Mouse (Mus musculus) neural tube, embryonic 11.5 days (tissue): ENCODE measurements around the gene Insl5. TPM values are rescaled to one million over a fixed set of nuclear protein-coding genes. Genes with fewer than 3 reads are reported as not detected.
A peak's percentile ranks its signal among the peaks of the same experiment; 100 is the strongest.

Experiments
- ATAC-seq: fragments of 200-750 bp; cut with Nextera tagmentation; 2 replicates; pipeline ENCODE4 v1.8.0; 2017; ENCODE audit warnings: moderate number of reproducible peaks, mild to moderate bottlenecking, moderate TSS enrichment, moderate library complexity; ENCODE audit not compliant: insufficient read depth, low FRiP score, low TSS enrichment
- DNase-seq: peaks from one replicate; pipeline ENCODE4 v3.0.0-alpha.2; 2015; ENCODE audit warnings: low spot score
- H3K27ac ChIP-seq: fragments of 300-500 bp; sonication (generic); 2 replicates; pipeline ENCODE4 v1.5.1; 2014; ENCODE audit warnings: low read depth, mild to moderate bottlenecking, low read length
- H3K27me3 ChIP-seq: fragments of 300-500 bp; sonication (generic); 2 replicates; pipeline ENCODE4 v1.6.1; 2014; ENCODE audit warnings: mild to moderate bottlenecking, low read length, mixed read lengths; ENCODE audit not compliant: control insufficient read depth, insufficient read depth
- H3K36me3 ChIP-seq: fragments of 300-500 bp; sonication (generic); 2 replicates; pipeline ENCODE4 v1.6.1; 2014; ENCODE audit warnings: mild to moderate bottlenecking, low read length, moderate library complexity, mixed read lengths; ENCODE audit not compliant: control insufficient read depth, insufficient read depth
- H3K4me1 ChIP-seq: fragments of 300-500 bp; sonication (generic); 2 replicates; pipeline ENCODE4 v1.6.1; 2014; ENCODE audit warnings: low read length, mixed read lengths; ENCODE audit not compliant: control insufficient read depth, insufficient read depth
- H3K4me2 ChIP-seq: fragments of 300-500 bp; sonication (generic); 2 replicates; pipeline ENCODE4 v1.6.1; 2014; ENCODE audit warnings: low read depth, mild to moderate bottlenecking, moderate library complexity
- H3K4me3 ChIP-seq: fragments of 300-500 bp; sonication (generic); 2 replicates; pipeline ENCODE4 v1.5.1; 2014; ENCODE audit warnings: low read depth, low read length
- H3K9ac ChIP-seq: fragments of 300-500 bp; sonication (generic); 2 replicates; pipeline ENCODE4 v1.6.1; 2014; ENCODE audit warnings: mild to moderate bottlenecking, low read length
- H3K9me3 ChIP-seq: fragments of 300-500 bp; sonication (generic); 2 replicates; pipeline ENCODE4 v1.6.1; 2016; ENCODE audit warnings: low read length; ENCODE audit not compliant: control insufficient read depth
- WGBS: fragments of 180-500 bp; shearing (Covaris S2); extraction: QIAGEN DNeasy Blood & Tissue Kit; methylation state at CpG from one replicate; pipeline ENCODE4 v1.1.7; 2014; 5-methylcytosine and 5-hydroxymethylcytosine counted together
- polyA plus RNA-seq: library from polyadenylated mRNA; unstranded; fragments of >200 nt; fragmentation: Nextera tagmentation; extraction: Ambion mirVana; gene quantifications from 2 replicates; pipeline ENCODE4 v1.2.1, GENCODE M21; 2014

Insl5 gene
- polyA plus RNA-seq, 1 experiment from 2014 or later, result not detected

DNA sequence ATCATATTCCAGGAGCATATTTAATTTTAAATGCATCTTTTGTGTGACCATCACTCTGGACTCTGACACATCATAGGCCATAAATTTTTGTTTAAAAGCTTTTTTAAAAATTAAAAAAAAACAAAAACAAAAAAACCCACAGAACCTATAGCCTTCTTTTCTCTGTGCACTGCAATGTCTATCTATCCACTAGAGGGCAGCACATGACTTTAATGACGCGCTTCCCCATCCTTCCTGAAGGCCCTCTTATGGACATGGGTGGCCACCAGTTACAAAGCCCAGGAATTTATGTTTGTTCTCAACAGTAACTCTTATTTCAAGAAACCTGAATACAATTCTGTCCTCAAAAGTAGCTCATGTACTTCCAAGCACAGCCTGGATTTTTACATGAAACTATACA is 39.7 kb downstream of the Insl5 start:
- Histone ChIP-seq H3K9me3 (no peaks in the 10 kb centered on the region), H3K9ac (no peak overlapping the region), H3K4me3 (no peak overlapping the region), H3K36me3 (no peaks in the 10 kb centered on the region), H3K4me2 (no peak overlapping the region), H3K4me1 (no peaks in the 10 kb centered on the region), H3K27me3 (no peaks in the 10 kb centered on the region), H3K27ac (no peak overlapping the region)
- 2% methylated on average over 2 of the region's 2 CpGs for WGBS
- ATAC-seq (peak; percentile 68; the same call in 1 of the 2 replicates), DNase-seq (peak; percentile 44)

DNA sequence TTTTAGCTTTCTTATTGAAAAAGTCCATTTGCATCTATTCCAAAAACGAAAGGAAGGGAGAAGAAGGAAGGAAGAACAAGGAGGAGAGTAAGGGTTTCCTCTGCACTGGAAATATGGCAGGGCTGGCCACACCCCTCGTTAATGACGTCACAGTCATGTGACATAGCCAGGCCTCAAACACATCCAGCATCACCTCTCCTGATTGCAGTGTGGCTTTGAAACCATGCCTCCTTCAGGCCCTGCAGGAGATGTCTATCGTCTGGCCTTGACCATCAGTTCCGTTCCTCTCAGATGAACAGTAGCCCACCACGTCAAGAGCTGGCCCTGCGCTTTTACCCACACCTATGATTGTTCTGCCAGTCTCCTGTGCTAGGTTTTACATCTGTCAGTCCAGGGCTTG is 40.5 kb downstream of the Insl5 start:
- Histone ChIP-seq H3K9me3 (no peaks in the 10 kb centered on the region), H3K27me3 (no peaks in the 10 kb centered on the region), H3K4me2 (no peak overlapping the region), H3K4me1 (no peaks in the 10 kb centered on the region), H3K36me3 (no peaks in the 10 kb centered on the region), H3K9ac (no peak overlapping the region), H3K4me3 (no peak overlapping the region), H3K27ac (no peak overlapping the region)
- ATAC-seq (no peak), DNase-seq (no peak)
- WGBS, result 80% methylated on average over 7 of the region's 7 CpGs

DNA sequence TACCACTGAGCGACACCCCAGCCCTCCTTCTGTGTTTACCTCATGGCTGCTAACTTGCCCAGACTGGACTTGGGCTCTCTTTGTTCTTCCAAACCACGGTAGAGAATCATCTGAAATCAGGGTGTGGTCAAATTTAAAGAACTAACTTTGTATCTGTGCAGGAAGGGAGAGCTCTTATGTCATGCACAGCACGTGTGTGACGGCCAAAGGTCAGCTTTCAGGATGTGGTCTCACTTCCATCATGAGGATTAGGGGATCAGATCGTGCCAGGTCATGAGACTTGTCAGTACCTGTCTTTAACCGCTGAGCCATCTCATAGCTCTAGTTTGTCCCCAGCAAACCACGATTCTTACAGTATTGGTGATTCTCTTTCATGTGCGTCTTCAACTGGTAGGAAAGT is 44.9 kb downstream of the Insl5 start:
- 91% methylated on average over 8 of the region's 8 CpGs for WGBS
- Histone ChIP-seq H3K9ac (no peak overlapping the region), H3K36me3 (no peaks in the 10 kb centered on the region), H3K27ac (no peak overlapping the region), H3K4me2 (no peak overlapping the region), H3K9me3 (no peaks in the 10 kb centered on the region), H3K4me1 (peaks cover 6% of the 10 kb centered on the region; the same call in 1 of the 2 replicates), H3K4me3 (no peak overlapping the region), H3K27me3 (peaks cover 2% of the 10 kb centered on the region; the same call in 1 of the 2 replicates)
- ATAC-seq (no peak), DNase-seq (no peak)

DNA sequence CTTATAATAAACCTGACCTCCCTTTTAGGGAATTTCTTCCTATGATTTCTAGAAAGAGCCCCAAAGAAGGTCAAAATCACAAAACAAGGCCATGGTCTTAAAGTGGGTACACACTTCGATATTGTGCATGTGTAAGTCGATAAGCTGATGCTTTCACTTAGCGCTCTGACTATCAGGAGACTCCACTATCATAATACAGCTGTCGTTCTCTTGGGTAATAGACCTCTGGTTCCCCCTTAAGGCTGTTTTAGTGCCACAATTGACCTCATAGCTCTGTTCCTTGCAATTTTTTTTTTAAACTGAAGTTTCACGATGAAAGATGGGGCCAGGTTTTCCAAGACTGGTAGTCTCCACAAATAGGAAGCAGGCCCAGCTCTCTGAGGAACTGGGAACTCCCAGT is 47.3 kb downstream of the Insl5 start:
- 65% methylated on average over 5 of the region's 5 CpGs for WGBS
- no peak for DNase-seq
- H3K9ac ChIP-seq, result no peak overlapping the region
- H3K4me2 ChIP-seq, result no peak overlapping the region
- peaks cover 2% of the 10 kb centered on the region; the same call in 1 of the 2 replicates for H3K27me3 ChIP-seq
- no peak overlapping the region for H3K27ac ChIP-seq
- H3K9me3 ChIP-seq, result no peaks in the 10 kb centered on the region
- H3K4me3 ChIP-seq, result no peak overlapping the region
- no peaks in the 10 kb centered on the region for H3K36me3 ChIP-seq
- peaks cover 6% of the 10 kb centered on the region; the same call in 1 of the 2 replicates for H3K4me1 ChIP-seq
- no peak for ATAC-seq

DNA sequence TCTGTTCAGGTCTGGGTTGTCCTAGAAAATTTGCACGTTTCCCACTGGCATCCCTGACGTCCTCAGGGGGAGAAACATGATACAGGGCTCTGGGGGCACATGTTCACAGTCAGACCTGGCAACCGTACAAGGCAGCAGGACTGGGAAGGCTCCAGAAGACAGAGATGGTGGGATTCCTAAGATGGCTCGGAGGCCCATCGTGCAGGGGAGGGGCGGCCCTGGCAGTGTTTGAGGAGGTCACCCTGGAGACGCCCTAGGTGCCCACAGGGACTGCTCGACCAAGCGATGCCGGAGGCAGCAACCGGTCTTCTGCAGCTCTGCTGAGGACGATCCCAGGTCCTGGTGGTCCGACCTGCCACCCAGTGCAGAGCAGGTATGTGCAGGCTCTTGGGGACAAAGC is 48.2 kb downstream of the Insl5 start, which contains the start of gene Tctex1d1:
Gene Tctex1d1, plus strand, starts transcription at position 167 of the 400 bp plus-strand sequence.
- peak within 1 kb of the TSS; percentile 28 for H3K4me3 ChIP-seq
- WGBS, result 4% methylated on average over 13 of the region's 13 CpGs
- H3K9ac ChIP-seq, result peak within 1 kb of the TSS; percentile 26; the same call in 1 of the 2 replicates
- no peaks in the 10 kb centered on the region for H3K36me3 ChIP-seq
- ATAC-seq (peak; percentile 16; the same call in 1 of the 2 replicates), DNase-seq (peak; percentile 46)
- H3K27me3 ChIP-seq, result peaks cover 2% of the 10 kb centered on the region; the same call in 1 of the 2 replicates
- peak within 1 kb of the TSS; percentile 63 for H3K4me2 ChIP-seq
- H3K9me3 ChIP-seq, result no peaks in the 10 kb centered on the region
- H3K27ac ChIP-seq, result no peak within 1 kb of the TSS
- peaks cover 6% of the 10 kb centered on the region; the same call in 1 of the 2 replicates for H3K4me1 ChIP-seq

DNA sequence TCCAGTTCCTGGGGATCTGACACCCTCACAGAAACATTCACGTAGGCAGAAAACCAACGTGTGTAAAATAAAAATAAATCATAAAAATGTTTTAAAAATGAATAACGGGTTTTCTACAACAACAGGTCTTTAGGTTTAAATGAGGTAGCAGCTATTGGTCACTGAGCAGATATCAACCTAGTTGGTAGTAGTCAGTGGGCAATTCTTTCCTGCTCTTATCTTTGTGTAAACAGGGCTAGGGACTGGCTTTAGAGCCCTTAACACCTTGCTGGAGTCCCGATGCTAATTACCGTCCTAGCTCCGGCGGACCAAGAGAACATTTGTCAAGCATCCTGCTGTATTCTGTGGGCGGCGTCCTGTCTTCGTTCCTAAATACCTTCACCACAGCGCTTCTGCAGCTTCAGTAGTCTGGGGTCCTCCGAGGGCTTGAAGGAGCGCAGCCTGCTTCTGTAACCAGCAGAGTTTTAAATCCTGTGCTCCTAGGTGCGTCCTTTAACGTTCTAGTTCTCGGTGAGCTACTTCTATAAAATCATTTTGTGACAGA is 48.8 kb downstream of the Insl5 start:
- Histone ChIP-seq H3K27ac (no peak overlapping the region), H3K4me2 (peak overlapping the region; percentile 63), H3K36me3 (no peaks in the 10 kb centered on the region), H3K4me3 (no peak overlapping the region), H3K9ac (no peak overlapping the region), H3K27me3 (peaks cover 2% of the 10 kb centered on the region; the same call in 1 of the 2 replicates), H3K9me3 (no peaks in the 10 kb centered on the region), H3K4me1 (peaks cover 6% of the 10 kb centered on the region; the same call in 1 of the 2 replicates)
- ATAC-seq, result 0 out of 2 replicates have a peak, but pooled peaks have one; percentile 9
- peak; percentile 21 for DNase-seq
- 9% methylated on average over 16 of the region's 16 CpGs for WGBS

DNA sequence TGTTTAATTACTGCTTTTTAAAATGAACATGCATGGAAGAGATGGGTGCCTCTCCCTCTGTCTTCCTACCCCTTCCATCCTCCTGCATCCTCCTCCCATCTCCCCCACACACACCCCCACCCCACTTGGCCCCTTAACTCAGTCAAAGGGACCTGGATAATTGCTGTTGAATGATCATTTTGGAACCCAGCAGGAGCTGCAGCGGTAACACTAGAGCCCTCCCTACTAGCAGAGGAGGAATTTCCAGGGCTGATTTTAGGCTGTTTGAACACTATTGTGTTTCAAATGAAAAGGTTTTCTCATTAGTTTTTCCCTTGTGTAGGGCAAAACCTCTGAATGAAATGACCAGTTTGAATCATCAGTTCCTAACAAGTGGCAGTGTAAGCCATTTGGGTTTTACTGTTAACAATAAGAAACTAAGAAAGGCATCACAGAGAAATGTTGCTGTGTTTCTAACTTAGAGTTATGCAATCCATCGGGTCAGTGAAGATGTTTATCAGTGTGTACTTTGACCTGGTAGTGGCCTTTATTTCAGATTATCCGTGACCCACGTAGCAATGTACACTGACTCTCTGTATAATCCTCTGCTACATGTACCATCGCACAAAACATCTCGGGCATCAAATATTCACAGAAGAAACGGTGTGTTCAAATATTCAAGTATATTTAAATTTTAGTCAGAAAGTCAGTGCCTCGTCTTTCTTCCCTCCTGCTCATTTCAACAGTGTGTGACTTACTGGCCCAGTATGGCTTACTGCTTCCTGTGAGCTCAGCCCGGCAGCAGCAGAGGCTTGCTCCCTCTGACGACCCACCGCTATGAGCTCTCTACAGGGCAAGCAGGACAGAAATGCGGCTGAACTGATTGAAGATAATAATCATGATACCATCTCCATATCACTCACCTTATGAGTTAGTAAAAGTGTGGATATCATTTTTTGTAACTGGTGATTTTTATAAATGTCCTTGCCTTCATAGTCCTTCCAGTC is 50.1 kb downstream of the Insl5 start:
- Histone ChIP-seq H3K36me3 (no peaks in the 10 kb centered on the region), H3K4me2 (no peak overlapping the region), H3K4me3 (no peak overlapping the region), H3K9me3 (no peaks in the 10 kb centered on the region), H3K4me1 (peaks cover 6% of the 10 kb centered on the region; the same call in 1 of the 2 replicates), H3K27ac (no peak overlapping the region), H3K27me3 (peaks cover 2% of the 10 kb centered on the region; the same call in 1 of the 2 replicates), H3K9ac (no peak overlapping the region)
- 28% methylated on average over 12 of the region's 12 CpGs for WGBS
- ATAC-seq (no peak; the same call in 1 of the 2 replicates), DNase-seq (no peak)

DNA sequence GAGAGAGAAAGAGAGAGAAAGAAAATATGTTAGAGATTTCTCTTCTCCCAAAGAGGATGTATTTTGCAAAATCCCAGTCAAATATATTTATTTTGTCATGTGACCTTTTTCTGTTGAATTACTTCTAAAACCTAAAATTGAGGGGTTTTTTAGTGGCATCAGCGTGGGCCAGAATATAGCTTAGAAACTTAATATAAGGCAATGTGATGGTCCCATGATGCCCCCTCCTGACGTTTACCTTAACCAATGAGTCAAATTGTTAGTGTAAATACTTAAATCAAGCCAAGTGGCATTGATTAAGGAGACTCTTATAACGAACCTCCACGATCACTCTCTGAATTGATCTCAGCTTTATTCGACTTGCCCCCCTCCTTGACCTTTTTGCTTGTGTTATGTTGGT is 52.5 kb downstream of the Insl5 start:
- no peak for DNase-seq
- peaks cover 6% of the 10 kb centered on the region; the same call in 1 of the 2 replicates for H3K4me1 ChIP-seq
- WGBS, result 75% methylated on average over 5 of the region's 5 CpGs

More for the DNA sequence above, 52.5 kb downstream of the Insl5 start:
- ATAC-seq, result no peak
- H3K9me3 ChIP-seq, result no peaks in the 10 kb centered on the region
- no peak overlapping the region for H3K4me2 ChIP-seq
- H3K36me3 ChIP-seq, result no peaks in the 10 kb centered on the region
- no peak overlapping the region for H3K9ac ChIP-seq
- H3K27ac ChIP-seq, result no peak overlapping the region
- H3K27me3 ChIP-seq, result peaks cover 2% of the 10 kb centered on the region; the same call in 1 of the 2 replicates
- H3K4me3 ChIP-seq, result no peak overlapping the region
